Mouse (Mus musculus) cerebellum, adult 9-11 months (tissue): ENCODE measurements around the gene Nme3.
A peak's percentile ranks its signal among the peaks of the same experiment; 100 is the strongest.
"Not testable (repeated sequence)": the region's sequence is repeated elsewhere in the genome, so short reads cannot be mapped to it uniquely, and the experiment has no call there.

Experiments used
- DNase-seq: peaks from one replicate; pipeline ENCODE4 v3.0.0; 2022

Nme3 gene

DNA sequence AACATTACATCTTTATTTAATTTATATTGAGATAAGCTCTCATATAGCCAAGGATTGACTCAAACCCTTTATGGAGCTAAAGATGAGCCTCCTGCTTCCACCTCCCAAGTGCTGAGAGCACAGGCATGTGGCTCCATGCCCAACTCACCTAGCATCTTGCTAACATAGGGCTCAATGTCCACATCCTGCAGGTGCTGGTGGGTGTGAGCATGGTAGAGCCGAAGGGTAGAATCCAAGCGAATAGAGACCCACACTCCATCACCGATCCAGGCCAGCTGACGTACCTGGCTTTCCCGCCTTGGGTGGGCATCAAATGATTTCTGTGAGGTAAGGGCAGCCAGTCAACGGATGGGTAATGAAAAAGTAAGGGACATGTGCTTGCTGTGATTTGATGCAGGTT is 3.7 kb downstream of the Nme3 start:
- no peak for DNase-seq

DNA sequence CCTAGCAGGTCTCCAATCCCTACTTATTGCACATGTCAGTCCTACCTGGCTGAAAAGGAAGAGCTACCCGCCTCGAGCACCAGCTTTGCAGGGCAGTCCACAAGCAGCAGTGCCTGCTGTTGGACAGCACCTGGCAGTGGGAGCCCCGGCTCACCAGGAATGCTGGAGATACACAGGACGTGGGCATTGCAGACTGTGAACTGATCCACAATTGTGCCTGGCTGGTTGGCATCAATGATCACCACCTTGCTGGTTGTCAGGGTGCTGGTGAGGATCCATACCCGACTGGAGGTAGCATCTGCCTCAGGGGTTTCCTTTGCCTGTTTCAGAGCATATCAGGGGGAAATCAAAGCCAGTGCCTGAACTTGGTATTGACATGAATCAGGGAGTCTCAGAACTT is 5.8 kb downstream of the Nme3 start:
- no peak for DNase-seq

DNA sequence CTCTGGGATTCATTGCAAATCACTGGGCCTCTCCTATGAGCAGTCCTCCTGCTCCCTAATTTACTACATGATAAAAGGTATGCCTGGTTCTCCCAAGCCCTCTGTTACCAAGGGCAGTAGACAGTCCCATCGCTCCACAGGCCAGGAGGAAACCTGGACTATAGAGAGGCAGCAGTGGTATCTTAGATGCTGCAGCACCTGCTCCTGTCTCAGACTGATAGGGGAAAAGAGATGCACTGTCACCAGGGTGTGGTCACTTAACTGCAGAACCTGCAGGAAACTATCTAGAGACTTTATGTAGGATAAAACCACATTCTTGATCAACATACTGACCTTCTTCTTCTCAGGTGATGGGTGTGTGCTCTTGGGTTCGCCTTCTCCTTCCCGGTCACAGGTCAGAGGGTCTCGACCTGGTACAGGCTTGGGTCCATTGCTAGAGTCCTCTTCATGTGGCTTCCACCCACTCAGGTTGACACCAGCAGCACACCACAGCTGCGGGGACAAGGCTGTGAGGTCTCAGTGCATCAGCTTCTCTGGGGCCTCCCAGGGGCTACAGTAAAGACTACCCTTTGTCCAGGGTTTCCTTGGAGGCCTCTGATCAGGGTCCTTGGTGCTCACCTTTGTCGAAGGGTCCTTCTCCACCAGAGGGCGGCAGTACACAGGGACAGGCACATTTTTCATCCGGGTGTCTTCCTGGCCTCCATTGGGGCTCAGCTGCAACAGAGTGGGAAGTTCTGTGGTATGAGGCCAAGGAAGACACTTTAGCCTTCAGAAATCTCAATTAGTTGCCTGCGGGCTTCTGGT is 6.6 kb downstream of the Nme3 start:
- peak; percentile 26 for DNase-seq

DNA sequence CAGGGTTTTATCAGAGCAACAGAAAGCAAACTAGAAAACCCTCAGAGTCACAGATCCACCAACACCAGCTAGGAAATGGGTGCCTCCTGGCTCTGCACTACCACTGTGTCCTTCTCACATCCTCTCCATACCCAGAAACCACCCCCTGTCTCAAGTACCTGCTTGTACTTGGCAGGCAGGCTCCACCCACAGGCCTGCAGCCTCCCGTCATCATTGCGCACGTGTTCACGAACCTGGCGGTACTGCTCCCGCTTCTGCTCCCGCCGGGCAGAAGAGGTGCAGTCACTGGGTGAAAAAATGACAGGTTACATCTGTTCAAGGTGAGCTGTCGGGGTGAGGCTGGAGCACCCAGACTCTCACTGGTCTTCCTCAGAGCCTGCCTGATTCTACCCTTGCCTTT is 7.5 kb downstream of the Nme3 start:
- no peak for DNase-seq

DNA sequence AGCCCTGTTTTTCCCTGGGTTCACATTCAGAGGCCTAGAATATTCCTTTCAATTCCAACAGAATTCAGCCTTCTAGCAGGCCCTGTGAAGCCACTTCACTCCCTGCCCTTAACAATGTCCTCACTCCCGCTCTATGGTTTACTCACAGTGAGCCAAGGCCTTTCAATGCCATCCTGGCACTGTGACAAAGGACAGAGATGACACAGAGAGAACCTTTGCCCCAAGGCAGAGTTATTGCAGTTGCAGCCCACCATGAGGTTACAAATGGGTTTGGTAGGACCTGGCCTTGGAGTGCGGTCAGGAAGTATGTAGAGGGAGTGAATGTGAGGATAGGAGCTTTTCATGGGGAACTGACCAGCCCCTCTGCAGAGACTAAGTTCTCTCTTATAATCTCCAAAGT is 11.3 kb downstream of the Nme3 start:
- no peak for DNase-seq

DNA sequence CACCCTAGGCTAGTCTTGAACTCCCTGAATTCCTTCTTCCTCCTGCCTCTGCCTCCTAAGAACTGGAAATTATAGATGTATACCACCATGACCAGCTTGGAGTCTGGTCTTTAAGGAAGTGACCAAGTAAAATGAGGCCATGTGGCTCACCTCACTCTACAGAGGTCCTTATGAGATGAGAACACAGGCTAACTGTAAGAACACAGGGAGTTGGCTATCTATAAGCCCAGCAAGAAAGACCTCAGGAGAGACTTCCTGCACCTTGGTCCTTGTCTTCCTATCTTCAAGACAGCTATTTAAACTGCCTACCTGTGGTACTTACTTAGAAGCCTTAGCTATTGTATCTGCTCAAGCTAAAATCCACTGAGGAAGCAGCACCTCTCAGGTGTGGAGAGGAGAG is 17.7 kb downstream of the Nme3 start:
- no peak for DNase-seq

DNA sequence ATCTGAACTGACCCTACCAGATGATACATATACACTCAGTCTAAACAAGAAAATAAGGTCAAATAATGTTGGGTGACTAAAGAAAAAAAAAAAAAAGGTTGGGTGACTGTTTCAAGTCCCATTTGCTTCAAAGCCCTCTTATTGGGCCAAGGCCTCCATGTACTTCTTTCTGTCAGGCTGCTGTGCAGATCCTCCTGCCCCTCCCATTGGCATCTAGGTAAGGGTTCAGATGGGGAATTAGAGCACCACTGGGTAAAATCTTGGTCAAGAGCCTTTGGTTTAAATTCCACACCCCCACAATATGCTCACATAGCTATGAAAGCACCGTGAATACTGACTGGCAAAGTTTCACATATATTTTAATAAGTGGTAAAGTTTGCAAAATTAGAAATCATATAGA is 26.9 kb downstream of the Nme3 start:
- no peak for DNase-seq

DNA sequence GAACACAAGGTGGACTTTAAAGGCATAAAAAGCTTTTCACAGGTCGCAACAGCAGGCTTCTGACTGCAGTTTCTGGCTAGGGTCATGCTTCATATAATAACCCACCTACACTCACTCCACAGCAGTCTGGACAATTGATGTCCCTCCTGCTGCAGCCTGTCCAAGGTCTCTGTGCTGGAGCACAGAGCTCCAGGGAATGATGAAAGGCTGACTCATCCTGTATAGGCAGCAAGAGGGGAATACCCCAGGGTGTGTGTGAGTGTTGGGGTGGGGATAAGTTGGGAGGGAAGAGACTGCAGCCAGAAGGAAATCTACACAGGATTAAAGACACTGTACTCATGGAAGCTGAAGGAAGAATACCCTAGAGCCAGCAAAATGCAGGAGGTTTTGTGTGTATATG is 33.2 kb downstream of the Nme3 start:
- DNase-seq: no peak

DNA sequence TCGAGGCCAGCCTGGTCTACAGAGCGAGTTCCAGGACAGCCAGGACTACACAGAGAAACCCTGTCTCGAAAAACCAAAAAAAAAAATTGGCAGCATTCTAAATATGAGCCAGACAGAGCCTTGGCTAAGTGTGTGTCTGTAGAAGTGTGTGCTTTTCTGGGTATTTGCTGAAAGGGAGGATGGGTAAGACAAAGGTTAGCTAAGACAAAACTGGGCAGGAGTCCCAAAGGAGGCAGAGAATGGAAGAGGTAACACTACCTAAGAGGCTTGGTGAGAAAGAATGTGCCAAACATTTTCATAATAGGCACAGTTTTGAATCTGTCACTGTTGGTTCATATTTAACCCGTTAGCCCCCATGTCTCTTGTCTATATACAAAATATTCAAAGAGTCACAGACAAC is 36.1 kb downstream of the Nme3 start:
- no peak for DNase-seq

DNA sequence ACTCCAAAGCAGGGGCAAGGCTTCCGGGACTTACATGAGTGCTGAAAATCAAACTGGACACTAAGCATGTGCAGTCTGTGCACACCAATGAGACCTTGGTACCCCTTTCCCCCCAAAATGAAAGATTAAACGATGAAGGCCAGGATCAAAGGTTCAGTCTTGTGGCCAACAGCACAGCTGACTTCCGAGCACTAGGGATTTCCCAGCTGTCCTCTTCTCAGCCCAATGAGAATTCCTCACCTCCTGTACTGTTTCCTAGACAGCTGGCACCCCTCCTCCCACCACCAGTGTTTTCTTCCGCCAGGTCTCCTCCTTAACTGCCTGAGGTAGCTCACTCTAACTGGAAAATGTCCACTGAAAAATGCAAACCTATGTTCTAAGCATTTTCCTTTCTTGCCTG is 36.9 kb downstream of the Nme3 start:
- DNase-seq: no peak

DNA sequence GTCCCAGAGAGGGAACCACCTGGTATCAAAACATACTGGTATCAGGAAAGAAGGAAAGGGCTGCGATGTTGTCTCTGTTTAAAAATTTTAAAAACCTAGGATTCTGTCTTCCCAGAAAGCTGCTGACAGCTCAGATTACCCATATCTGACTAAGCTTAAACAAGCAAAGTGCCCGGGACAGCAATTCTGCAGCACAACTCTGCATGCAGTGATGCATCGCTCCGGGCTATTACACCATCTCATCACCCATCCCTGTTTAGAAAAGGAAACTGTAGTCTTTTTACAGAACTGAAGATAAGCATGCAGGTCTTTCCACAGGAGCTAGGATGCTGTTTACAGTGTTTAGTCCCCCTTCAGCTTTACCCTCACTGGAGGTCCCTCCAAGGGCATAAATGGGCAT is 38.6 kb downstream of the Nme3 start:
- no peak for DNase-seq

DNA sequence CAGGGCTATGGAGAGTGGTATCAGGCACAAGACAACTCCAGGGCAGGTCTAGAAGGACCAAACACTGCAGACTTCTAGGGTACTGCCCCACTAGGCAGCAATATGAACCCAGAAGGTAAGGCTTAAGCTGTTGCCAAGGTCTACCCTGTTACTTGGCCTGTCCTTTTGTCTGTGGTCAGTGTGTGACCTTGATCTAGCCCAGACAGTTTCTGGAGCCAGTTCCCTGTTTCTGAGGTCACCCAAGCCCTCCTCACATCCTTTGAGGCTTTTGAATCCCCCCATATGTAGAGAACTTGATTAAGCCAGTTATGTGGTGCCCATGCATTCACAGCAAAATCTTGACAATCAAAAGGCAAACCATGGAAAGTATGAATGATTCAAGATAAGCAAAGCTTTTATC is 39.4 kb downstream of the Nme3 start:
- DNase-seq: no peak

DNA sequence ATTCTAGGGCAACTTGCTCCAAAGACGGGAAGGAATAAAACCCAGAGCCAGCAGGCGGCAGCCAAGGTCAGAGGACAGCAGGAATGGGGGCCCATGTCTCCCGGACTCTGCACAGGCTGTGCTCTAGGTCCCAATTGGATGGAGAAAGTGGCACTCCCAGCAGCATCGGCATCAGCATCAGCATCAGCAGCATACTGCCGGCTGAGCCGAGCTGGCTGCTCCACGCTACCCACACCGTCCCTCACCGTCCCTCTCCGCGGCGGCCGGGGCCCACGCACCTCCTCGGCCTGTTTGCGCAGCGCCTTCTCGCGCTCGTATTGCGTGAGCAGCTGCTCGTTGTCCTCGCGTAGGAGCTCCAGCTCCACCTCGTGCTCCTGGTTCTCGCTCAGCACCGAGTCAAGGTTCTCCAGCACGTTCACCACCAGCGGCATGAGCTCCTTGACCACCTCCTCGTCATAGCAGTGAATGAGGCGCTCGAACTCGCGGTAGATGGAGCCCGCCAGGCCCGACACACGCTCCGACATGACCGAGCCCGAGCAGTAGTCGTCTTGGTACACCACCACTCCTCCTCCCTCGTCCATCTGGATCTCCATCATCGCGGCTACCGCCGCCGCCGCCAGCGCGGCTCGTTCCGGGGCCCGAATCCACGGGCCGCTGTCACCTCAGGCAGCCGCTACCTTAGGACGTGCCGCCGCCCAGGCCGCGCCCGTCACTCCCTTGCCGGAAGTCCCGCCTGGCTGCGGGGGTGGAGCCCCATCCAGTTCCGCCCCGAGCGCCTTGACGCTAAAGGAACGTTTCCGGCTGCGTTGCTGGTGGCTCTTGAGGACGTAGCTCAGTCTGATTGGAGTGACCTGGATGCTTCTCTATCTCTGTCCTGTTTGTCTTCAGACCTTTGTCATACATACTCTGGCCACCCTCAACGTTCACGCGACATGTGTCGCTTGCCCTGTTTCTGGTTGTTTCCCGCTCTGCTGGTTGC is 40.2 kb downstream of the Nme3 start, which contains the start of gene Mapk8ip3:
Mapk8ip3 (minus strand) TSS at position 719 of the 979 bp plus-strand sequence.
- DNase-seq: peak; percentile 96

DNA sequence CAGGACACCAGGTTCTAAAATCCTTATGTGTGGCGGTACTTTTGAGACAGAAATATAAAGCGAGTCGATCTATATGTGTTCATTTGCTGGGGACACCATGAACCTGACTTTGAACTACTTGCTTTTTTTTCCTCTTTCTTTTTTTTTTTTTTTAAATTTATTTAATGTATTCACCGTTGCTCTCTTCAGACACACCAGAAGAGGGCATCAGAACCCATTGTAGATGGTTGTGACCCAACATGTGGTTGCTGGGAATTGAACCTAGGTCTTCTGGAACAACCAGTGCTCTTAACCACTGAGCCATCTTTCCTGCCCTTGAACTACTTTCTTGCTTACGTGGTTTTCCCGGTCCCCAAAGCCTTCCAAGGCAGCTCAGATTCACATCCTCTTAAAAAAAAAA is 41.0 kb downstream of the Nme3 start:
- DNase-seq: peak; percentile 13

DNA sequence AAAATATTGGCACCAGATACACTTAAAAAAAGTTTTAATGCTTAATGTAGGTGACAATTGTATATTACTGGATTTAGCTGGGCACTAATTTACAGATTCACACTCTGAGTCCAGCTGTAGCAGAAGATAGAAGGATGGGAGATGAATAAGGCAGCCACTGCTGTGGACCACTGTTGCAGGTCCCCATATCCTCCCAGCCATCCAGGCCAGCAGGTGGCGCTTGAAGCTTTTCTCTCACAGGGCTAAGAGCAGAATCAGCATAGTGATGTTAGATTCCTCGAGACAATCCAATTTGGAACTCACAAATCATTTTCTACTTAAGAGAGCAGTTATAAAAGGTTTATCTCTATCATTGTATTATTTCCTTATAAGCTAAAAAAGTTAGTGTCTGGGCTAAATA is 46.2 kb downstream of the Nme3 start:
- DNase-seq: peak; percentile 40

DNA sequence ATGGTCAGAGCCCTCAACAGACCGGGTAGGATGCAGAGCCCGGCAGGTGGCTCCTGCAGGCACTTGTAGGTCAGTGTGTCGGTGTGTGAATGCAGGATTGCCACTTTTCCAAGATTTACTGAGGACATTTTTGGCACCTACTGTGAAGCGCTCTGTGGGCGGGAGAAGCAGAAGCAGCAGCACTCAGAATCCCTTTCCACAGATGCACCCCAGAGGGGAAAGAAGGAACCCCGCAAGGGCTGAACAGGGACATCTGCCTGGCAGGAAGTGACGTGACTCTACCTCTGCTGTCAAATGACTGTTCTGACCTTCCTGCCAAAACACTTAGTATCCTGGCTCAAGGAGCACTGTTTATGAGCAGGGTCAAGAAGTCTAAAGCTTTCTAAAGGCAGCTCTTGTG is 46.7 kb downstream of the Nme3 start:
- peak; percentile 12 for DNase-seq

DNA sequence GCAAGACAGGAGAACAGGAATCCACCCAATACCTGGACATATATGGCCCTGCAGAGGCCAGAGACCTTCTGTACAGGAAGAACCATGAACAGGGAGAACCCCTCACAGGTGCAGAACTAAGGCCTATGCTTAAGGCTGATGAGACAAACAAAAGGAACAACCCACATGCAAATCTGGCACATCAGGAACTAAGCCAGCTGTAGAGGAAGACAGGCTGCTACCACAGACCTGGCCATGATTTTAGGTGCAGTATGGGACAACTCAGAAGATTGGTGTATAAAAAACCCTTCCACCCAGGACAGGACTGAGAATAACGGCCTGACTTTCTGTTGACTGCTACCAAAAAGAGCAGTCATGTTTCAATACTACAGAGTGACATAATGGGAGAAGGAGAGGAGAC is 47.3 kb downstream of the Nme3 start:
- not testable (repeated sequence) for DNase-seq
